Mouse (Mus musculus): ENCODE results near the gene Tulp3. TPM values are rescaled to one million over a fixed set of nuclear protein-coding genes. Genes with fewer than 3 reads are reported as not detected.

Tulp3 gene
- polyA plus RNA-seq, 1 experiment, result 28.0 TPM

DNA sequence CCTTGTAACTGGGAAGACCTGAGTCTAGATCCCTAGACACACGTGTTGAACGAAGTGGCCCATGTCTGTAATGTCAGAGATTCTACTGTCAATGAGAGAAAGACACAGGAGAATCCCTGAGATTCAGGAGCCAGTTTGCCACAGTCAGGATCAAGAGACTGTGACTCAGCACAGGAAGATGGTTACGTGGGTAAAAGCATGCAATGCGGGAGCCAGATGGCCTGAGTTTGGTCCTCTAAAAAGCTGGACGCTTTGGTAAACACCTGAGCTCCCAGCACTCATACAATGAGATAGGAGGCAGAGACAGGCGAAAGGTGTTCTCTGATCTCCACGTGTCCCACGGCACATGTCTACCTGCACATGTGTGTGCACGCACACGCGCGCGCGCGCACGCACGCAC lies 82.9 kb downstream of the Tulp3 start:
- 93% methylated on average over 17 of the region's 17 CpGs for WGBS
- Histone ChIP-seq H3K27me3 (ENCODE audit: control insufficient read depth, insufficient read depth, low read length) (no peaks in the 10 kb centered on the region), H3K4me3 (ENCODE audit: control insufficient read depth, insufficient read depth, low read length) (no peak overlapping the region), H3K4me1 (replicated peaks; ENCODE audit: control insufficient read depth, insufficient read depth, low read length) (no peaks in the 10 kb centered on the region), H3K36me3 (ENCODE audit: control insufficient read depth, insufficient read depth, low read length) (no peaks in the 10 kb centered on the region), H3K27ac (ENCODE audit: control insufficient read depth, insufficient read depth, low read length) (no peak overlapping the region)
- no peak for DNase-seq
- TF ChIP-seq POLR2A (IDR thresholded peaks at IDR 0.05; ENCODE audit: control insufficient read depth, extremely low read depth, insufficient read depth, low read length, poor library complexity) (no peak), CTCF (IDR thresholded peaks at IDR 0.05; ENCODE audit: borderline replicate concordance, control insufficient read depth, extremely low read depth, insufficient read depth, low read length, poor library complexity) (no peak)

Other genes starting within 250 kb of the Tulp3 start
- 33.3 and 36.7 TPM in 2 replicates for gene Tspan9, start 212.3 kb downstream of the Tulp3 start, polyA plus RNA-seq (2012; rRNA removed)
- gene Tead4, start 55.0 kb downstream of the Tulp3 start, polyA plus RNA-seq (2012; rRNA removed), result 0.53 and 0.59 TPM in 2 replicates
- gene Rhno1, start 7.1 kb upstream of the Tulp3 start, polyA plus RNA-seq (2012; rRNA removed), result 51.7 and 62.0 TPM in 2 replicates
- 115 and 149 TPM in 2 replicates for gene Foxm1, start 7.1 kb upstream of the Tulp3 start, polyA plus RNA-seq (2012; rRNA removed)
- gene Tex52, start 19.6 kb upstream of the Tulp3 start, polyA plus RNA-seq (2012; rRNA removed), result 0.92 and 1.2 TPM in 2 replicates
- not detected in 2 replicates for gene Gm44596, start 19.7 kb upstream of the Tulp3 start, polyA plus RNA-seq (2012; rRNA removed)
- gene Nrip2, start 43.4 kb upstream of the Tulp3 start, polyA plus RNA-seq (2012; rRNA removed), result 0.59 TPM in 2 replicates
- 55.6 and 56.4 TPM in 2 replicates for gene Itfg2, start 69.1 kb upstream of the Tulp3 start, polyA plus RNA-seq (2012; rRNA removed)
- 138 and 139 TPM in 2 replicates for gene Fkbp4, start 82.8 kb upstream of the Tulp3 start, polyA plus RNA-seq (2012; rRNA removed)
- 0.03 and 1.5 TPM in 2 replicates for gene Pzp, start 170.9 kb upstream of the Tulp3 start, polyA plus RNA-seq (2012; rRNA removed)
- 0.31 and 0.73 TPM in 2 replicates for gene A2ml1, start 225.8 kb upstream of the Tulp3 start, polyA plus RNA-seq (2012; rRNA removed)